Mouse (Mus musculus): ENCODE results near the gene Dpm3. TPM values are rescaled to one million over a fixed set of nuclear protein-coding genes. Genes with fewer than 3 reads are reported as not detected.

Dpm3 gene
- polyA plus RNA-seq, 1 experiment, result 431 TPM

DNA sequence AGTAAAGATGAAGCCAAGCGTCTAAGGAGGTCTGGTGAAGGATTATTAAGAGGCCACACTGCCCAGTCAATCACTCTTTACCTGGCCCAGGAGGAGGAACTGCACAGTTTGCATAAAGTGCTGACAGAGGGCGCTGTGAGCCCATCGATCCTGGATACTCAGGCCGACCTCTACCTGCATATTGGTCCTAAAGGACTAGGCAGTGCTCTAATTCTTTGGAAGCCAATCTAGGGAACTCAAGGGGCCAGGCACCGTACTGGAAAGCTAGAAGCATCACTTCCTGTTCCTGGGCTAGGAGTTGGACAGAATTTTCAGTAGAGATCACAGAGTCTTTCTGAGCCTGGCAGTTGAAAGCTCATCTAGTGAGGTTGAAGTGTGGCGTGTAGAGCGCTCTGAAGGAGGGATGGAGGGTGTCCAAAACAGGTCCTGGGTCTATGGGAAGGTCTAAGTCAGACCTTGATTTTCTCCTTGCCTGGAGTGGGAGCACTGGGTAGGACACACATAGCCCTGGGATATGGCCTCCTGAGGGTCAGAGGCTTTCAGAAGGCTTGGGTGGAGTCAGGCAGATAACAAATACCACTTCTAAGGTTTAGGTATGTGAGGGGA lies 8.6 kb upstream of the Dpm3 start:
- H3K4me1 ChIP-seq (ENCODE audit: control insufficient read depth, insufficient read depth, low read length), result peaks cover 10% of the 10 kb centered on the region; the same call in 1 of the 2 replicates
- no peak overlapping the region for H3K4me3 ChIP-seq (ENCODE audit: insufficient read depth, low read depth, low read length)
- no peaks in the 10 kb centered on the region for H3K27me3 ChIP-seq (replicated peaks; ENCODE audit: control insufficient read depth, insufficient read depth, low read length)
- no peaks in the 10 kb centered on the region for H3K36me3 ChIP-seq (ENCODE audit: control insufficient read depth, insufficient read depth, low read length)
- peak overlapping the region; percentile 58 for H3K27ac ChIP-seq (ENCODE audit: insufficient read depth, low read depth, low read length)
- WGBS, result 20% methylated on average over 7 of the region's 7 CpGs
- TF ChIP-seq POLR2A (IDR thresholded peaks at IDR 0.05; ENCODE audit: low read depth, low read length), result no peak
- peak; percentile 95 for TF ChIP-seq CTCF (conservative IDR thresholded peaks at IDR 0.05; ENCODE audit: insufficient read depth, insufficient read length, low read depth, low read length)
- peak; percentile 89 for DNase-seq

- DNase-seq, result peak; percentile 90
- Histone ChIP-seq H3K4me3 (ENCODE audit: insufficient read depth, low read depth, low read length) (peak overlapping the region; percentile 17; the same call in 1 of the 2 replicates), H3K27me3 (replicated peaks; ENCODE audit: control insufficient read depth, insufficient read depth, low read length) (no peaks in the 10 kb centered on the region), H3K36me3 (ENCODE audit: control insufficient read depth, insufficient read depth, low read length) (no peaks in the 10 kb centered on the region), H3K4me1 (ENCODE audit: control insufficient read depth, insufficient read depth, low read length) (peaks cover 6% of the 10 kb centered on the region; the same call in 1 of the 2 replicates), H3K27ac (ENCODE audit: insufficient read depth, low read depth, low read length) (peak overlapping the region; percentile 81)
- 11% methylated on average over 17 of the region's 17 CpGs for WGBS
- no peak for TF ChIP-seq CTCF (conservative IDR thresholded peaks at IDR 0.05; ENCODE audit: insufficient read depth, insufficient read length, low read depth, low read length)
- TF ChIP-seq POLR2A (IDR thresholded peaks at IDR 0.05; ENCODE audit: low read depth, low read length), result no peak
Observed at GRCm38 (mm10) chr3:89251365-89251895, 7.7 kb upstream of the Dpm3 start.

DNA sequence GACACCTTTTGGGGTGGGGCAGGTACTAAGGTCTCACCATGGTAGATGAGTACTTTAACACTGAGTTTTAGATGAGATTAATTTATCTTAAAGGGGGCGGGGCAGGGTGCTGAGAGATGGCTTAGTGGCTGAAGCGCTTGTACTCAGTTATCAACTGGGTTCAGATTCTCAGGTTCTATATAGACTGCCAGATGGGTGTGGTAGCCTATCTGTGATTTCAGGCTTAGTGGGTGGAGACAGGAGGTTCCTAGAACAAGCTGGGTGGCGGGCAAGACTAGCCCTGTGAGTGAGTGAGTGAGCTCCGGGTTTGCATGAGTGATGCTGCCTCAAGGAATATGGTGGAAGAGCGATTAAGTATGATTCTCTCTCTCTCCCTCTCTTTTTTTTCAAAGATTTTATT lies 4.2 kb upstream of the Dpm3 start:
- Histone ChIP-seq H3K36me3 (ENCODE audit: control insufficient read depth, insufficient read depth, low read length) (no peaks in the 10 kb centered on the region), H3K4me3 (ENCODE audit: insufficient read depth, low read depth, low read length) (no peak overlapping the region), H3K4me1 (ENCODE audit: control insufficient read depth, insufficient read depth, low read length) (peaks cover 6% of the 10 kb centered on the region; the same call in 1 of the 2 replicates), H3K27ac (ENCODE audit: insufficient read depth, low read depth, low read length) (no peak overlapping the region), H3K27me3 (replicated peaks; ENCODE audit: control insufficient read depth, insufficient read depth, low read length) (no peaks in the 10 kb centered on the region)
- 95% methylated on average over 5 of the region's 5 CpGs for WGBS
- DNase-seq, result no peak
- TF ChIP-seq POLR2A (IDR thresholded peaks at IDR 0.05; ENCODE audit: low read depth, low read length) (no peak), CTCF (conservative IDR thresholded peaks at IDR 0.05; ENCODE audit: insufficient read depth, insufficient read length, low read depth, low read length) (no peak)

GRCm38 (mm10) chr3:89256177-89256576 lies 3.0 kb upstream of the Dpm3 start:
- Histone ChIP-seq H3K4me3 (ENCODE audit: insufficient read depth, low read depth, low read length) (no peak overlapping the region), H3K27me3 (replicated peaks; ENCODE audit: control insufficient read depth, insufficient read depth, low read length) (no peaks in the 10 kb centered on the region), H3K4me1 (ENCODE audit: control insufficient read depth, insufficient read depth, low read length) (no peaks in the 10 kb centered on the region), H3K27ac (ENCODE audit: insufficient read depth, low read depth, low read length) (0 out of 2 replicates have a peak overlapping the region, but pooled peaks have one; percentile 49), H3K36me3 (ENCODE audit: control insufficient read depth, insufficient read depth, low read length) (no peaks in the 10 kb centered on the region)
- WGBS, result 74% methylated on average over 5 of the region's 5 CpGs
- no peak for TF ChIP-seq POLR2A (IDR thresholded peaks at IDR 0.05; ENCODE audit: low read depth, low read length)
- no peak for TF ChIP-seq CTCF (conservative IDR thresholded peaks at IDR 0.05; ENCODE audit: insufficient read depth, insufficient read length, low read depth, low read length)
- no peak for DNase-seq

- no peak overlapping the region for H3K4me3 ChIP-seq (ENCODE audit: insufficient read depth, low read depth, low read length)
- DNase-seq, result no peak
- WGBS, result 86% methylated on average over 3 of the region's 3 CpGs
- no peak for TF ChIP-seq CTCF (conservative IDR thresholded peaks at IDR 0.05; ENCODE audit: insufficient read depth, insufficient read length, low read depth, low read length)
- no peak for TF ChIP-seq POLR2A (IDR thresholded peaks at IDR 0.05; ENCODE audit: low read depth, low read length)
- no peak overlapping the region for H3K27ac ChIP-seq (ENCODE audit: insufficient read depth, low read depth, low read length)
- H3K36me3 ChIP-seq (ENCODE audit: control insufficient read depth, insufficient read depth, low read length), result no peaks in the 10 kb centered on the region
- no peaks in the 10 kb centered on the region for H3K4me1 ChIP-seq (ENCODE audit: control insufficient read depth, insufficient read depth, low read length)
- no peaks in the 10 kb centered on the region for H3K27me3 ChIP-seq (replicated peaks; ENCODE audit: control insufficient read depth, insufficient read depth, low read length)
Observed at GRCm38 (mm10) chr3:89260211-89260610, 1.1 kb downstream of the Dpm3 start.

GRCm38 (mm10) chr3:89262417-89262816 lies 3.3 kb downstream of the Dpm3 start:
- Histone ChIP-seq H3K4me3 (ENCODE audit: insufficient read depth, low read depth, low read length) (no peak overlapping the region), H3K27me3 (replicated peaks; ENCODE audit: control insufficient read depth, insufficient read depth, low read length) (no peaks in the 10 kb centered on the region), H3K27ac (ENCODE audit: insufficient read depth, low read depth, low read length) (peak overlapping the region; percentile 53), H3K36me3 (ENCODE audit: control insufficient read depth, insufficient read depth, low read length) (no peaks in the 10 kb centered on the region), H3K4me1 (ENCODE audit: control insufficient read depth, insufficient read depth, low read length) (peaks cover 5% of the 10 kb centered on the region; the same call in 1 of the 2 replicates)
- 73% methylated on average over 10 of the region's 10 CpGs for WGBS
- TF ChIP-seq CTCF (conservative IDR thresholded peaks at IDR 0.05; ENCODE audit: insufficient read depth, insufficient read length, low read depth, low read length) (no peak), POLR2A (IDR thresholded peaks at IDR 0.05; ENCODE audit: low read depth, low read length) (no peak)
- peak; percentile 72 for DNase-seq

- no peak for TF ChIP-seq CTCF (conservative IDR thresholded peaks at IDR 0.05; ENCODE audit: insufficient read depth, insufficient read length, low read depth, low read length)
- TF ChIP-seq POLR2A (IDR thresholded peaks at IDR 0.05; ENCODE audit: low read depth, low read length), result peak; percentile 31
- no peaks in the 10 kb centered on the region for H3K36me3 ChIP-seq (ENCODE audit: control insufficient read depth, insufficient read depth, low read length)
- under 1% methylated on average over 20 of the region's 20 CpGs for WGBS
- H3K27me3 ChIP-seq (replicated peaks; ENCODE audit: control insufficient read depth, insufficient read depth, low read length), result no peaks in the 10 kb centered on the region
- peaks cover 22% of the 10 kb centered on the region; the same call in 1 of the 2 replicates for H3K4me1 ChIP-seq (ENCODE audit: control insufficient read depth, insufficient read depth, low read length)
- H3K27ac ChIP-seq (ENCODE audit: insufficient read depth, low read depth, low read length), result peak overlapping the region; percentile 37
- DNase-seq, result peak; percentile 90
- peak overlapping the region; percentile 71 for H3K4me3 ChIP-seq (ENCODE audit: insufficient read depth, low read depth, low read length)
Observed at GRCm38 (mm10) chr3:89266439-89266893, 7.3 kb downstream of the Dpm3 start.

All from kidney, adult 2 months (tissue).